Mouse (Mus musculus) lung, postnatal 0 days (tissue): ENCODE measurements around the gene Grb10.

Experiments
- CTCF ChIP-seq: IDR thresholded peaks from 2 replicates; pipeline ENCODE4 v1.5.1; 2016; ENCODE audit warnings: antibody characterized with exemption, mild to moderate bottlenecking
- EP300 ChIP-seq: IDR thresholded peaks from 2 replicates; pipeline ENCODE4 v1.6.1; 2016; ENCODE audit warnings: antibody characterized with exemption, mild to moderate bottlenecking, control low read depth

GRCm38 (mm10) chr11:12026638-12027037, 11.8 kb downstream of the Grb10 start:
- TF ChIP-seq CTCF (no peak), EP300 (no peak)
